Mouse (Mus musculus): ENCODE measurements around the gene Clec4f.
A peak's percentile ranks its signal among the peaks of the same experiment; 100 is the strongest.
"Not testable (repeated sequence)": the region's sequence is repeated elsewhere in the genome, so short reads cannot be mapped to it uniquely, and the experiment has no call there.

Gene Clec4f

DNA sequence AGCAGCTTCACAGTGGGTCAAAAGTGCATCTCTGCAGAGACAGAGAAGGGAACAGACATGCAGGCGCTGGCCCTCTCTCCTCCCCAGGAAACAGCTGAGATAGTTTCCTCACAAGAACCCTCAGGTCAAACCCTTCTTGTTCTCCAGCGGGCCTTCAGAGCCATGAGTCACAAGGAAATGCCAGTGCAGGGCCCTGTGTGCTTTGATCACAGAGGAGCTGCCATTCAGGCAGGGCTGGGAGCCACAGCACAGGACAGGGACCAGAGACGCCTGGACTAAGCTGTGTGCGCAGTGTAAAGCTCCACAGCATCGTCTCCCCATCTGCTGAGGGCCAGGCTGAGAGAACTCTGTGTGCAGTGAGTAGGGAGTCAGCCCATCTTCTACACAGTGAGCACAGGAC is 21.9 kb downstream of the Clec4f start:
- DNase-seq (ENCODE audit: low spot score in 2 of 2): not testable (repeated sequence)

DNA sequence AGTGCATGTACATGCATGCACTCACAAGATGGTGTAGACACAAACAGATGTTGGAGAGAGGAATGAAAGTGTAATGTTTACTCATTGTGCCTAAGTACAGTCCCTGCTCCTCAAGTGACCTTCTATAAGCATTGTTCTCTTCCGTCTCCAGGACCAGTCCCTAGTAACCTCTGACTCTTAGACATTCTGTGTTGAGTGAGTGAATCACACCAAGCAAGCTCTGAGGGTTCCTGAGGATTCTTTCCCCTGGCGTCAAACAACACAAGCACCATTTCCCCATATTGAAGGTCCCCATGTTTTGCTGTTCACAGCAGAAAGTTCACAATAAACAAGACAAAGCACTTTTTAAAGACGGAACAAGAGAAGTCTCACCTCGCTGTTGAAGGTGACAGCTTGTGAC is 24.2 kb downstream of the Clec4f start:
- DNase-seq (ENCODE audit: low spot score in 2 of 2): no peak

- DNase-seq (ENCODE audit: low spot score in 2 of 2): no peak
Observed at GRCm38 (mm10) chr6:83626781-83627180, 29.2 kb downstream of the Clec4f start.

- DNase-seq (ENCODE audit: low spot score in 2 of 2): no peak
Observed at GRCm38 (mm10) chr6:83619955-83620354, 36.0 kb downstream of the Clec4f start.

DNA sequence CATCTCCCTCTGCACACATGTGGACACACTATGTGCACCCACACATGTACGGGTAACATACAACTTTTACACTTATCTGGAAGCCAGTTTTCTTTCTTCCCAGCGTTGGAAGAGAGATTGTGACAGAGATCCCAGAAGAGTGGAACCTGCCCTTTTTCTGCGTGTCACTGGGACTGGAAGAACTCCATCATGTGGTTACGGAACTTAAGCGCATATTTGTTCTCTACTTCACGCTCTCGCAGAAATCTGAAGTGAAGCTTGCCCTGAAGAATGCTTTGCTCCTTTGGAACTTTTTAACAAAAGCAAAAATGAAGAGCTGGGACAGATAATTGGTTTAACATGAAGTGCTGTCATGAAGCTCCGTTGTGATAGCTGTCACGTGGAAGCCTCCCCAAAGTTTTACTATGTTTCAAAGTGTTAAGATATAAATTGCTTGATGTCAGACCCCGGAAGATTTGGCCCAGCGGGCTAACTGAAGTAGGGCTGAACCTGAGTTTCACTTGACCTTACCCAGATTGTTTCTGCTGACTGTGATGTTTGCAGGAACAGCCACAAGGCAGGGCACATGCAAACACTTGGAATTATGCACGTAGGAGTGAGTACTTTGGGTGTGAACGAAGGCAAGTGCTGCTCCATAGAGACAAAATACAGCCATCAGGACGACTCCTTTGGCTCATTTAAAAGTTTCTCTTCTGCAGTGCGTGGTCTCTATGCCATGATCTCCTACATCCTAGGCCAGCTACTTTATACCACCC is 38.2 kb downstream of the Clec4f start:
- DNase-seq (ENCODE audit: low spot score in 2 of 2): no peak

DNA sequence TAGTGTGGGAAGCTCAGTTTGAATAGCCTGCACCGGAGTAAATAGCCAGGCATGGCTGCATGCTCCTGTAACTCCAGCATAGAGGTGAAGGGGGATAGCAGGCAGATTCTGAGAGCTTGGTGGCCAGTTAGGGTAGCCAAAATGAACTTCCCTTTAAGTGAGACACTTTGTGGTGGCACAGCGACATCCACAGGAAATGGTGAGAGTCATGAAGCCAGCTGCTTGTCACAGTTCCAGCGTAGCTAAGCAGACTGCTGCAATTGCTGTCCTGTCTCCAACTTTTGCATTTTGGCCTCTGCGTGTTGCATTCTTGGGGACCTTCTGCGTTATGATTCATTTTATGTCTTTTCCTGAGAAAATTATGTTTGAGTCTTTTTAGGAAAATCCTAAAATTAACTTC is 39.5 kb downstream of the Clec4f start:
- DNase-seq (ENCODE audit: low spot score in 2 of 2): no peak

- DNase-seq (ENCODE audit: low spot score in 2 of 2): no peak
Observed at GRCm38 (mm10) chr6:83614469-83614868, 41.5 kb downstream of the Clec4f start.

DNA sequence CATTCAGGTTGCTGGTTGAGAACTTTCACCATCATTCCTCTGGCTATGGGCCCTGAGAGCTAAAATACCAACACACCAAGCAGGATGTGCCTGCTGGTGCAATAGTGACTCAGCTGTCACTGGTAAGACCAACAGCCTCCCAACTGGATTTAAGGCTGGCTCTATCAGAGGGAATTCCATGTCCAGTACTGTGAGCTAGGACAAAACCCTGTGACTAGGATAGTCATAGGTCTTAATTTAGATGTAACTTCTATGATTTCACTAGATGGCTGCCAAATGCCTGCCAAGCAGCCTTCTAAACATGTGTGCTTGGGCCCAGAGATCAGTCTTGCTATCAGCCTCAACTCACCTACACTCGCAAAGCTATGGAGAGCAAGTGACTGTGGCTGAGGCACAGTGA is 43.0 kb downstream of the Clec4f start:
- DNase-seq (ENCODE audit: low spot score in 2 of 2): no peak

DNA sequence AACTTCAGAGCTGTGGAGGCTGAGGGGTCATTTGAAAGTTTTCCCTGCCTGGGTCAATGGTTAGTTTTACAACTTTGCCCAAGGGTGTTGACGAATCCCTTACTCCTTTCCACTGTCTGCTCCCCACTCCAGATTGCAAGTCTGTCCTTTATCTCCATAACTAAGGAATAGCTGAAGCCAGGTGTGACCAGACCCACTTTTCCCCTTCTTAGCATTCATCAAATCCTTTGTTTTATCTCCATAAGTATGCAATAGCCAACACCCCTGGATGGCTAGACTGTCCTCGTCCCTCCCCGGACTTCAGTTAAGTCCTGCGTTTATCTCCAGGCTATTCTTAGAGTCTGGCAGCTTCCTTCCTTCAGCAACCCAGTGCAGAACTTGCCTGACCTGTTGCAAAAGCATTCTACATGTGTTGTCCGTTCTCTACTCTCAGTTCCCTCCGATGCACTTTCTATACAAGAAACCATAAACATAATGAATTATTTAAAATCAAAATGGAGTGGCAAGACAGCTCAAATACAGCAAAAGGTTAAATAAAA is 56.3 kb downstream of the Clec4f start:
- no peak for DNase-seq (ENCODE audit: low spot score in 2 of 2)

DNA sequence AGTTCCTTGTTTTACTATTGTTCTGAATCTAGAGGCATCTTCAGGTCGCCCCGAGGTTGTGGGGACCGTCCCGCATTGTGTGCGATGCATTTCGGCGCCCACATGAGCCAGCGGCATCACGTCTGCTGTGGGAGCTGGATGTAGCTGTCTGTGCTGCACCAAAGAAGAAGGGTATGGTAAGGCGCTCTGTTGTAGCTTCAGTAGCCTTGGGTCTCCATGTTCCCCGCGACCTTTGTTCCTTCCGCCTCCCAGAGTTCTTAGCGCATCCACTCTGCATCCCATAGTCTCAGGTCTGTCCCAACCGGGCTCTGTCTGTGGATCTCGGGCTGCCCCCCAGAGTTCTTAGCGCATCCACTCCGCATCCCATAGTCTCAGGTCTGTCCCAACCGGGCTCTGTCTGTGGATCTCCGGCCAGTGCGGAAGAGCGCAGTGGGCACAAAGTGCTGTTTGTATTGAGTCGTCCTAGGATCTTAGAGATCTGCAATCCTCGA is 56.9 kb downstream of the Clec4f start:
- DNase-seq (ENCODE audit: low spot score in 2 of 2): no peak

DNA sequence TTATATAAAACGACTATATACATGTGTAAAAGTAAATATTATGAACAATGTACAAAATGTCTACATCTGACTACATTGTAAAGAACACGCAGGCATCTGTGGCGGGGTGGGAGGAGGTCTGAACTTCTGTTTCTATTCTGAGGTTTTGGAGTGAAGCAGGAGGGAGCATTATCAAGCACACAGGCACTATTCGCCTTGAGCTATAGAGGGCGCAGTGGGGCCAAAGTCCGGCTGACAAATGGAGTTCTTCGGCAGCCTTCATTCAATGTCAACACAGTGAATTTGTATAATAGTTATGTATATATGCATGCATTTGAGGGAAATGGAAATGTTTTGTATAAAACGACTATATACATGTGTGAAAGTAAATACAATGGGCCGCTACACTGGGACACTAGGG is 57.3 kb downstream of the Clec4f start:
- DNase-seq (ENCODE audit: low spot score in 2 of 2): peak; percentile 27 to 68

DNA sequence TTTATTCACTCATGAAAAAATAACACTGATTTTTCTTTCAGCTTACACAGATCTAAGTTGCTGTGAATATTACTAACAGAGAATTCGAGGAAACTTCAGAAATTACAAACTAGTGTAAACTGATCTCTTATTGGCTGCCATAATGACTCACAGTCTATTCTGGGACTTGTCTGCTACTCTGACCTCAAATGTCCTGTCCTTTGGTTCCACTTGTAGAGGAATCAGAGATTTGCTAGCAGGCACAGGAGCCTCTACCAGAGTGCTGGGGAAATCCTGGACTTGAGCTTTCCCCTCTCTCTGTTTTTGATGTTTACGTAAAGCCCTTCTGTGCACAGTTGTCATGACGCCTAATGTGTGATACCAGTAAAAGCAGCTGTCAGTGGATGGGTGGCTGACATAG is 58.0 kb downstream of the Clec4f start:
- DNase-seq (ENCODE audit: low spot score in 2 of 2): no peak

DNA sequence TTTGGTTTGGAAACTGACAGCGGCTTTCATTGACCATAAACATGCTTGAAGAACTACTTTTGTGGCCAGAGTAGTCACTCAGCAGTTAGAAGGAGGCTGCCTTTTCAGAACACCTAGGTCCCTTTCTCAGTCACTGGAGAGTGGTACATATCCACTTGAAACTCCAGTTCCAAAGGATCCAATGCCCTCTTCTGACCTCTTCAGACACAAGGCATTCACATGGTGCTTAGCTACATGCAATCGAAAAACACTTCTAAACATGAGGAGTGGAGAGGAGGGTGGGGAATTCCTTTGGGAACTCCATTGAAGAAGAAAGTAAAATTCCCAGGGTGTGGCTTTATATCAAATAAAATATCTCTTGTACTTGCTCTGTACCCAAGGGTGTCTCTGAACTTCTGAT is 61.0 kb downstream of the Clec4f start:
- DNase-seq (ENCODE audit: low spot score in 2 of 2): no peak

All from thymus, postnatal 10 days (tissue).